Mouse (Mus musculus) retina, postnatal 7 days (tissue): ENCODE data around the gene Mylk2.

Experiments
- DNase-seq: peaks from one replicate; pipeline ENCODE4 v3.0.0-alpha.2; 2012; ENCODE audit warnings: low read depth, low spot score

The Mylk2 gene

GRCm38 (mm10) chr2:152943568-152943967 lies 32.4 kb downstream of the Mylk2 start:
- DNase-seq, result no peak

GRCm38 (mm10) chr2:152944013-152944412 lies 32.9 kb downstream of the Mylk2 start:
- DNase-seq, result no peak

- no peak for DNase-seq
Observed at GRCm38 (mm10) chr2:152947098-152947497, 35.9 kb downstream of the Mylk2 start.

- DNase-seq, result no peak
Observed at GRCm38 (mm10) chr2:152948438-152949020, 37.4 kb downstream of the Mylk2 start.

GRCm38 (mm10) chr2:152950358-152951064 lies 39.4 kb downstream of the Mylk2 start:
- DNase-seq, result no peak

- DNase-seq, result no peak
Observed at GRCm38 (mm10) chr2:152951065-152951849, 40.1 kb downstream of the Mylk2 start, which contains the start of gene Dusp15. Gene Dusp15 (minus strand): TSS chr2:152951698.

- DNase-seq, result no peak
Observed at GRCm38 (mm10) chr2:152951850-152952720, 40.9 kb downstream of the Mylk2 start.

- no peak for DNase-seq
Observed at GRCm38 (mm10) chr2:152958116-152958515, 47.0 kb downstream of the Mylk2 start.

- no peak for DNase-seq
Observed at GRCm38 (mm10) chr2:152962091-152962793, 51.1 kb downstream of the Mylk2 start, which contains the start of gene Ttll9. Gene Ttll9 (plus strand): TSS chr2:152962485.

- no peak for DNase-seq
Observed at GRCm38 (mm10) chr2:152965555-152965954, 54.4 kb downstream of the Mylk2 start.
